Mouse (Mus musculus): ENCODE data around the gene Egr4. TPM values are rescaled to one million over a fixed set of nuclear protein-coding genes. Genes with fewer than 3 reads are reported as not detected.

The Egr4 gene
- total and polyA plus RNA-seq, 3 experiments: not detected

DNA sequence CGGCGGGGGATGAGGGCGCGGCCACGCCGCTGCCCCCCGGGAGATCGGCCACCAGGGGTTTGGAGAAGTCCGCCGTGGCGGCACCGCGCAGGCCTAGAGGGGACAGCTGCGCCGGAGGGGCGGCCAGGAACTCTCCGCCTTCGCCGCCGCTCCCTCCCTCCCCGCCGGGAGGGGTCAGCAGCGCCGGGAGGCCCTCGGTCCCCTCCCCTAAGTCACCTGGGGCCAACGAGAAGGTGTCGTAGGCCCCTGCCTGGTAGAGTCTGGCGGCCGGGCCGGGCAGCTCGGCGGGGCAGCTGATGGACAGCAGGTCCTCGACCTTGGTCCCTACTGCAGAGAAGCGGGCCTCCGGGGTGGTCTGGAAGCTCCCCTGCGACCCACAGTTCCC lies 1.3 kb downstream of the Egr4 start:
- DNase-seq (ENCODE audit: extremely low read depth): no peak
- no peak for TF ChIP-seq JUND (conservative IDR thresholded peaks at IDR 0.05; ENCODE audit: low read depth, low read length)
- no peaks in the 10 kb centered on the region for H3K36me3 ChIP-seq (replicated peaks in 1 of 2; ENCODE audit: control insufficient read depth in 1 of 2, insufficient read depth in 1 of 2, low read length in 1 of 2)

DNA sequence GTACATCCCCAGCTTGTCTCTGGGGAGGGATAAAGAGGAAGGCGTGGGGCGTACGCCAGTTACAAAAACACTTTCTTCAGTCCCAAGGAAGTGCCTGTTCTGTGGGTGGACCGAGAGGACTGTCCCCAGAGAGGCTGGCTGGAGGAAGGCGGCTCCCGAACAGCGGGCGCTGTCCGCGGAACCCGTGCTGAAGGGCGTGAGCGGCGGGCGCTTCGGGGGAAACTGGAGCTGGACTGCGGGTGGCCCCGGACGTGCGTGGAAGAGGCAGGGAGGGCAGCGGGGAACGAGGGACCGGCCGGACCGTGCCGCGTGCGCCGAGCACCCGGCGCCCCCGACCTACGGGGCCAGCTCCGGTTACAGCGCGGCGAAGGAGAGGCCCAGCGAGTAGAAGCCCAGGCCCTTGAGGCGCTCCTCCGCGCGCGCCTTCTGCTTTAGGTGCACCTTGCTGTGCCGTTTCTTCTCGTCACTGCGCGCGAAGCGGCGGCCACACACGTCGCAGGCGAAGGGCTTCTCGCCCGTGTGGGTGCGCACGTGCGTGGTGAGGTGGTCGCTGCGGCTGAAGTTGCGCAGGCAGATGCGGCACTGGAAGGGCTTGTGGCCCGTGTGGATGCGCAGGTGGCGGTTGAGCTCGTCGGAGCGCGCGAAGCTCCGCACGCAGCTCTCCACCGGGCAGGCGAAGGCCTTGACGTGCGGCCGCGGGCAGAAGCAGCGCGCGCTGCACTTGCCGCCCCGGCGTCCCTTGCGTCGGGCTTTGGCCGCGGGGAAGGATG lies 1.9 kb downstream of the Egr4 start:
- peaks cover 30% of the 10 kb centered on the region for H3K27me3 ChIP-seq (replicated peaks)
- no peak overlapping the region for H3K4me2 ChIP-seq (ENCODE audit: insufficient read depth, low read depth, poor library complexity, severe bottlenecking)

More for the DNA sequence above, 1.3 kb downstream of the Egr4 start:
- dilution Hi-C loops (cut with MboI; ENCODE audit: extremely low pct_ligation_motif_present, extremely low pct_unique_long_range_greater_than_20kb, low sequenced_read_pairs): no loop called here
- H3K9ac ChIP-seq (ENCODE audit: insufficient read depth, low read depth): no peak overlapping the region
- H3K4me2 ChIP-seq (ENCODE audit: insufficient read depth, low read depth, poor library complexity, severe bottlenecking): no peak overlapping the region
- in situ Hi-C loops (cut with MboI; ENCODE audit: low pct_ligation_motif_present, low pct_unique_long_range_greater_than_20kb, low sequenced_read_pairs): no loop called here
- H3K4me1 ChIP-seq (ENCODE audit: control insufficient read depth in 1 of 2, insufficient read depth in 2 of 2): no peaks in the 10 kb centered on the region
- H3K27me3 ChIP-seq (replicated peaks): peaks cover 29% of the 10 kb centered on the region
- H3K9me3 ChIP-seq (replicated peaks; ENCODE audit: low read length): peaks cover 21% of the 10 kb centered on the region
- H3K79me2 ChIP-seq (replicated peaks; ENCODE audit: control insufficient read depth, extremely low read depth, insufficient read depth, poor library complexity, severe bottlenecking): no peaks in the 10 kb centered on the region
- H3K4me3 ChIP-seq (replicated peaks in 1 of 3; ENCODE audit: low read depth in 2 of 3, low read length in 2 of 3, poor library complexity in 1 of 3): no peak overlapping the region
- no peak overlapping the region for H3K27ac ChIP-seq (ENCODE audit: insufficient read depth, low read depth)

DNA sequence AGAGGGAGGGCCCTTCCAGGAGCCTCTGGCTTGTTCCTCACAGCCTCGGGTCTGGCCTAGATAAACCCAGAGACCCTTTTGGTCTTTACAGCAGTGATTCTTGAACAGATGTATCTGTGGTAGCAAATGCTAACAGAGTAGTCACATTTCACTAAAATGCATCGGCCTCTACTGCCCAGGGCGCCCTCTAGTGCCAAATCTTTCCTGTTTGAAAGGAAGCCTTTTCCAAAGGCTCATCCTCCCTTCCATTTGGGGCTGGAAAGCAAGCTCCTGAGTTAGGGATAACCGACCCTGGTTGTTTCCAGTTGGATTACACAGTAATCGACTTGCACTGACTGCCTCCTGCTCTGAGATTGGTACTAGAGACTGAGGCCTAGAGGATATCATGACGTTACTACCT lies 2.9 kb downstream of the Egr4 start:
- Histone ChIP-seq H3K27me3 (replicated peaks) (peaks cover 30% of the 10 kb centered on the region), H3K9me3 (replicated peaks; ENCODE audit: low read length) (peaks cover 21% of the 10 kb centered on the region), H3K4me2 (ENCODE audit: insufficient read depth, low read depth, poor library complexity, severe bottlenecking) (no peak overlapping the region), H3K79me2 (replicated peaks; ENCODE audit: control insufficient read depth, extremely low read depth, insufficient read depth, poor library complexity, severe bottlenecking) (no peaks in the 10 kb centered on the region), H3K36me3 (replicated peaks in 1 of 2; ENCODE audit: control insufficient read depth in 1 of 2, insufficient read depth in 1 of 2, low read length in 1 of 2) (no peaks in the 10 kb centered on the region), H3K27ac (ENCODE audit: insufficient read depth, low read depth) (no peak overlapping the region), H3K9ac (ENCODE audit: insufficient read depth, low read depth) (no peak overlapping the region), H3K4me1 (ENCODE audit: control insufficient read depth in 1 of 2, insufficient read depth in 2 of 2) (no peaks in the 10 kb centered on the region), H3K4me3 (replicated peaks in 1 of 3; ENCODE audit: low read depth in 2 of 3, low read length in 2 of 3, poor library complexity in 1 of 3) (no peak overlapping the region)
- no peak for TF ChIP-seq USF2 (conservative IDR thresholded peaks at IDR 0.05; ENCODE audit: low read depth, low read length)
- no peak for TF ChIP-seq NELFE (IDR thresholded peaks at IDR 0.05; ENCODE audit: low read depth, low read length)
- TF ChIP-seq CTCF (conservative IDR thresholded peaks at IDR 0.05 in 1 of 2, IDR thresholded peaks at IDR 0.05 in 1 of 2; ENCODE audit: low read depth in 2 of 2, low read length in 2 of 2): peak; percentile 22 to 54; a peak in 2 of 4 replicates
- in situ Hi-C loops (cut with MboI; ENCODE audit: low pct_ligation_motif_present, low pct_unique_long_range_greater_than_20kb, low sequenced_read_pairs) (no loop called here), dilution Hi-C loops (cut with MboI; ENCODE audit: extremely low pct_ligation_motif_present, extremely low pct_unique_long_range_greater_than_20kb, low sequenced_read_pairs) (no loop called here)
- DNase-seq (ENCODE audit: extremely low read depth): no peak

More for the DNA sequence above, 1.9 kb downstream of the Egr4 start:
- TF ChIP-seq NRF1 (IDR thresholded peaks at IDR 0.05; ENCODE audit: low read depth, low read length): no peak
- no peak for TF ChIP-seq MAZ (IDR thresholded peaks at IDR 0.05; ENCODE audit: low read depth, low read length)
- TF ChIP-seq RCOR1 (conservative IDR thresholded peaks at IDR 0.05; ENCODE audit: low read depth, low read length): no peak
- TF ChIP-seq MYC (IDR thresholded peaks at IDR 0.05; ENCODE audit: low read depth, low read length): no peak
- TF ChIP-seq SMC3 (IDR thresholded peaks at IDR 0.05; ENCODE audit: low read depth, low read length): no peak
- no peak for TF ChIP-seq GABPA (IDR thresholded peaks at IDR 0.05; ENCODE audit: insufficient replicate concordance, low read depth, low read length)
- TF ChIP-seq JUN (IDR thresholded peaks at IDR 0.05; ENCODE audit: insufficient read depth, low read depth, low read length): no peak
- no peak for TF ChIP-seq POLR2A (IDR thresholded peaks at IDR 0.05; ENCODE audit: low read depth, low read length)
- no peak for TF ChIP-seq MAFK (IDR thresholded peaks at IDR 0.05; ENCODE audit: insufficient replicate concordance, low read length)
- TF ChIP-seq USF2 (conservative IDR thresholded peaks at IDR 0.05; ENCODE audit: low read depth, low read length): no peak
- no peak for TF ChIP-seq POLR2AphosphoS2 (IDR thresholded peaks at IDR 0.05; ENCODE audit: low read depth, low read length)
- no peak for TF ChIP-seq CHD2 (IDR thresholded peaks at IDR 0.05; ENCODE audit: low read length)
- TF ChIP-seq PAX5 (IDR thresholded peaks at IDR 0.05; ENCODE audit: low read length): no peak
- Histone ChIP-seq H3K4me3 (replicated peaks in 1 of 3; ENCODE audit: low read depth in 2 of 3, low read length in 2 of 3, poor library complexity in 1 of 3) (no peak overlapping the region), H3K9ac (ENCODE audit: insufficient read depth, low read depth) (no peak overlapping the region), H3K9me3 (replicated peaks; ENCODE audit: low read length) (peaks cover 21% of the 10 kb centered on the region), H3K79me2 (replicated peaks; ENCODE audit: control insufficient read depth, extremely low read depth, insufficient read depth, poor library complexity, severe bottlenecking) (no peaks in the 10 kb centered on the region), H3K4me1 (ENCODE audit: control insufficient read depth in 1 of 2, insufficient read depth in 2 of 2) (no peaks in the 10 kb centered on the region), H3K27ac (ENCODE audit: insufficient read depth, low read depth) (no peak overlapping the region), H3K36me3 (replicated peaks in 1 of 2; ENCODE audit: control insufficient read depth in 1 of 2, insufficient read depth in 1 of 2, low read length in 1 of 2) (no peaks in the 10 kb centered on the region)
- in situ Hi-C loops (cut with MboI; ENCODE audit: low pct_ligation_motif_present, low pct_unique_long_range_greater_than_20kb, low sequenced_read_pairs) (no loop called here), dilution Hi-C loops (cut with MboI; ENCODE audit: extremely low pct_ligation_motif_present, extremely low pct_unique_long_range_greater_than_20kb, low sequenced_read_pairs) (no loop called here)
- DNase-seq (ENCODE audit: extremely low read depth): no peak

Data from CH12.LX (cell line).